23 mouse cellular contexts compared by ENCODE assay signal in the genomic region with DNA sequence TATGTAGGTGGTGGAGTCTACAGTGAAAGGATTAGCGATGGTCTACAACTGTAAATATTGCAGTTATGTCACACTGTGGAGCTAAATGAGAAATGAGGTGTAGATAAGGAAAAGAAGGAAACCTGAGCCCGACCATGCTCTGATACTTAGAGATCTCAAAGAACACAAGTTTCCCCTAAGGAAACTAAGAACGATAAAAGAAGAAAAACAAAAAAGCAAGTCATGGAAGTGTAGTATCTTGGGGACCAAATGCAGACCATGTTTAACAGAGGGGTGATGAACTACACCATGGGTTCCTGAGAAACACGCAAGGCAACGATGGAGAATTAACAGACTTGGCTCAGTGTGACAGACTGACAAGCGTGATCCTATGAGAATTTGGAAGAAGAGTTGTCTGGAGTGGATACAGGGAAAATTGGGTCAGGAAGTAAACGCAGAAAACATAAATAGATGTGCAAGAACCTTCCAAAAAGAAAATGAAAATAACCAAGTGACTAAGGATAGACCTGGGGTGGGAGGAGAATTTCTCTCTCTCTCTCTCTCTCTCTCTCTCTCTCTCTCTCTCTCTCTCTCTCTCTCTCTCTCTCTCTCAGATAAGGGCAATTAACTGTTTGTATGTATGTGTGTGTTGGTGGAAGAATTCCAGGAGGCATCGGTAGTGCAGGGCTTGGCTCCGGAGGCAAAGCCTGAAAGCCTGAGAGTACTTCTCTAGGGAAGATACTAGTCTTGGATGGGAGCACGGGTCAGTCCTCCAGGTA. TPM values are rescaled to one million over a fixed set of nuclear protein-coding genes. Genes with fewer than 3 reads are reported as not detected.
DNase-seq lines count a peak whose midpoint lies in the region; ATAC-seq and TF ChIP-seq lines count a peak whose summit lies in the region.
"Had no signal": no experiment of that assay in that cellular context is flagged by ENCODE, and none has a peak within 500 bp of the region (broad histone marks: within the 10 kb centered on the region; RNA-seq: fewer than 3 reads in every experiment).

No protein-coding gene starts in this region.

- TF ChIP-seq EP300 in liver, embryonic 14.5 days (IDR thresholded peaks at IDR 0.05; ENCODE audit: low read depth), result no peak

- no peak overlapping the region for H3K4me2 ChIP-seq in liver, embryonic 14.5 days (ENCODE audit: low read depth)
- no peak overlapping the region for H3K4me2 ChIP-seq in liver, embryonic 11.5 days
- H3K4me2 ChIP-seq: embryonic facial prominence, embryonic 13.5 days; forebrain, embryonic 12.5 days; hindbrain, embryonic 12.5 days had no signal

- no peak for DNase-seq in liver, embryonic 14.5 days (ENCODE audit: low read depth in 3 of 3, low spot score in 3 of 3)
- no peak for DNase-seq in liver, embryonic 11.5 days (ENCODE audit: low spot score)
- DNase-seq in thymus, adult 2 months, result no peak
- no peak for DNase-seq in thymus, postnatal 25 days
- DNase-seq in gastrocnemius, postnatal 14 days, result no peak
- no peak for DNase-seq in lung, postnatal 10 days
- DNase-seq: adrenal gland, adult 8-10 months; cerebellum, adult 11-12 months; cerebellum, adult 9-10 months; cerebellum, postnatal 25 days; gastrocnemius, adult 2 months; gastrocnemius, postnatal 36 days; heart, adult 11 months; heart, postnatal 10 days; heart, postnatal 4 days had no signal

- no peak overlapping the region for H3K9ac ChIP-seq in liver, embryonic 14.5 days (replicated peaks)
- H3K9ac ChIP-seq in liver, embryonic 11.5 days (ENCODE audit: low read depth, low read length), result no peak overlapping the region
- H3K9ac ChIP-seq: embryonic facial prominence, embryonic 13.5 days; forebrain, embryonic 12.5 days; hindbrain, embryonic 12.5 days had no signal

- no peak for TF ChIP-seq POLR2A in thymus, adult 2 months (IDR thresholded peaks at IDR 0.05; ENCODE audit: control insufficient read depth, extremely low read depth, insufficient read depth, low read length, poor library complexity)

- H3K9me3 ChIP-seq in liver, embryonic 14.5 days (ENCODE audit: control insufficient read depth, low read length), result no peaks in the 10 kb centered on the region
- no peaks in the 10 kb centered on the region for H3K9me3 ChIP-seq in liver, embryonic 11.5 days (ENCODE audit: control insufficient read depth, low read length)
- H3K9me3 ChIP-seq: embryonic facial prominence, embryonic 13.5 days; forebrain, embryonic 12.5 days; heart, embryonic 10.5 days; hindbrain, embryonic 12.5 days had no signal

- 27% methylated on average over 10 of the region's 10 CpGs for WGBS in liver, embryonic 14.5 days (ENCODE audit: insufficient replicate concordance)
- WGBS in liver, embryonic 11.5 days, result 68% methylated on average over 10 of the region's 10 CpGs
- WGBS in thymus, adult 2 months, result 84% methylated on average over 10 of the region's 10 CpGs

- ATAC-seq in liver, embryonic 14.5 days (ENCODE audit: insufficient read depth), result 0 out of 2 replicates have a peak, but pooled peaks have one; percentile 23
- no peak for ATAC-seq in liver, embryonic 11.5 days (replicated peaks; ENCODE audit: low FRiP score)
- ATAC-seq in megakaryocyte progenitor cell, adult 5-6 weeks (replicated peaks; ENCODE audit: poor library complexity), result peak; percentile 41
- ATAC-seq: forebrain, embryonic 16.5 days; hindbrain, embryonic 16.5 days had no signal

- no peaks in the 10 kb centered on the region for H3K36me3 ChIP-seq in liver, embryonic 14.5 days (replicated peaks; ENCODE audit: control insufficient read depth, insufficient read depth, low read depth)
- no peaks in the 10 kb centered on the region for H3K36me3 ChIP-seq in liver, embryonic 11.5 days (ENCODE audit: control insufficient read depth, insufficient read depth, low read length)
- H3K36me3 ChIP-seq in thymus, adult 2 months (ENCODE audit: control insufficient read depth, insufficient read depth, low read length), result peaks cover 30% of the 10 kb centered on the region
- H3K36me3 ChIP-seq: embryonic facial prominence, embryonic 13.5 days; forebrain, embryonic 12.5 days; heart, embryonic 10.5 days; hindbrain, embryonic 12.5 days had no signal

- no peak overlapping the region for H3K4me3 ChIP-seq in liver, embryonic 14.5 days (ENCODE audit: insufficient read depth in 1 of 2, low read depth in 2 of 2, low read length in 2 of 2)
- H3K4me3 ChIP-seq in liver, embryonic 11.5 days (ENCODE audit: low read depth, low read length), result no peak overlapping the region
- no peak overlapping the region for H3K4me3 ChIP-seq in thymus, adult 2 months (ENCODE audit: control insufficient read depth, insufficient read depth, low read length)
- H3K4me3 ChIP-seq: embryonic facial prominence, embryonic 13.5 days; forebrain, embryonic 12.5 days; gastrocnemius, adult 2 months; heart, embryonic 10.5 days; hindbrain, embryonic 12.5 days had no signal

- intact Hi-C loops in gastrocnemius, postnatal 14 days (cut with DNase I; ENCODE audit: low total_unique reads), result no loop called here

- no peaks in the 10 kb centered on the region for H3K27me3 ChIP-seq in liver, embryonic 14.5 days (ENCODE audit: control insufficient read depth, insufficient read depth, low read length)
- H3K27me3 ChIP-seq in liver, embryonic 11.5 days (replicated peaks; ENCODE audit: control insufficient read depth, insufficient read depth, low read length), result no peaks in the 10 kb centered on the region
- no peaks in the 10 kb centered on the region for H3K27me3 ChIP-seq in thymus, adult 2 months (ENCODE audit: control insufficient read depth, insufficient read depth, low read length)
- H3K27me3 ChIP-seq: CH12.LX; embryonic facial prominence, embryonic 13.5 days; forebrain, embryonic 12.5 days; hindbrain, embryonic 12.5 days had no signal

- H3K27ac ChIP-seq in liver, embryonic 14.5 days, result no peak overlapping the region
- no peak overlapping the region for H3K27ac ChIP-seq in liver, embryonic 11.5 days (ENCODE audit: low read depth, low read length)
- H3K27ac ChIP-seq in thymus, adult 2 months (ENCODE audit: control insufficient read depth, insufficient read depth, low read length), result peak overlapping the region; percentile 16
- H3K27ac ChIP-seq: embryonic facial prominence, embryonic 13.5 days; forebrain, embryonic 12.5 days; gastrocnemius, adult 2 months; heart, embryonic 10.5 days; hindbrain, embryonic 12.5 days had no signal

- no peak for TF ChIP-seq CTCF in liver, embryonic 14.5 days (IDR thresholded peaks at IDR 0.05; ENCODE audit: low read depth)
- TF ChIP-seq CTCF in thymus, adult 2 months (IDR thresholded peaks at IDR 0.05; ENCODE audit: borderline replicate concordance, control insufficient read depth, extremely low read depth, insufficient read depth, low read length, poor library complexity), result no peak

- H3K4me1 ChIP-seq in liver, embryonic 14.5 days (replicated peaks; ENCODE audit: control insufficient read depth in 2 of 2, insufficient read depth in 2 of 2, low read length in 1 of 2), result peaks cover 0 to 2% of the 10 kb centered on the region in 2 experiments; a peak in 1 of 4 replicates
- H3K4me1 ChIP-seq in liver, embryonic 11.5 days (replicated peaks; ENCODE audit: control insufficient read depth, insufficient read depth, low read length), result no peaks in the 10 kb centered on the region
- peaks cover 55% of the 10 kb centered on the region for H3K4me1 ChIP-seq in thymus, adult 2 months (replicated peaks; ENCODE audit: control insufficient read depth, insufficient read depth, low read length)
- H3K4me1 ChIP-seq: embryonic facial prominence, embryonic 13.5 days; forebrain, embryonic 12.5 days; heart, embryonic 10.5 days; hindbrain, embryonic 12.5 days had no signal

RNA-seq across cellular contexts. Expression of a gene that starts 6.5 kb away (rescaled TPM):
- polyA plus RNA-seq in liver, embryonic 14.5 days (2012; rRNA removed), result 1.0 and 1.5 TPM in 2 replicates
- 2.1 and 2.8 TPM in 2 replicates for polyA plus RNA-seq in liver, embryonic 14.5 days (2014; fragmentation: Nextera tagmentation; extraction: Ambion mirVana)
- 1.4 and 2.0 TPM in 2 replicates for polyA plus RNA-seq in liver, embryonic 11.5 days (2014; fragmentation: Nextera tagmentation; extraction: Ambion mirVana)
- polyA plus RNA-seq in thymus, adult 2 months (2012; rRNA removed), result 20.4 and 20.5 TPM in 2 replicates
- total RNA-seq in megakaryocyte progenitor cell, adult 5-6 weeks (2015), result 0.73 and 0.77 TPM in 2 replicates
- 0.29 and 0.41 TPM in 2 replicates for total RNA-seq in megakaryocyte progenitor cell, adult 5-6 weeks (2017)
- total RNA-seq in gastrocnemius, postnatal 14 days (2021), result not detected
- total RNA-seq: gastrocnemius, adult 2 months had no signal
